In the genomic region with DNA sequence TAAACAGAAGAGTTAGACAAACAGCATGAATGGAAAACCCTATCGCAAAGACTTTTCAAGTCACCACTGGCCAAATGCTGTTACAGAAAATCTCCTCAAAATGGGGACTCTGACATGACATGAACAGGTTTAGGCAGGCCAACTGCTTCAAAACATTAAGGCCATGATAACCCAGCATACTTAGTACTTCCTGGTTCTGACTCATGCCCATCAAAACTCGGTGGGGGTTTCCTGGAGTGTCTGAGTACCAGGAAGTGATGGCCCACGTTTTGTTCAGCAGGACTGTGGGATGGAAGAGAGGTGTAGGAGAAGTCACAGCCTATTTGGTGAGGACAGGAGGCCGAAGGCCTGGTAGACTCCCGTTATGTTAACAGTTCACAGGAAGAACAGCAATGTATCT, we compare ENCODE assay signal across 18 mouse cellular contexts.
"Had no signal": no experiment of that assay in that cellular context is flagged by ENCODE, and none has a peak within 500 bp of the region (broad histone marks: within the 10 kb centered on the region; RNA-seq: fewer than 3 reads in every experiment).

No protein-coding gene starts in this region.

- H3K9ac ChIP-seq: liver, embryonic 13.5 days; midbrain, embryonic 12.5 days; midbrain, embryonic 15.5 days; neural tube, embryonic 12.5 days; neural tube, embryonic 15.5 days; stomach, embryonic 15.5 days had no signal

- ATAC-seq: midbrain, embryonic 15.5 days had no signal

- H3K4me3 ChIP-seq: left cerebral cortex, adult 2 months; liver, embryonic 13.5 days; midbrain, embryonic 12.5 days; midbrain, embryonic 15.5 days; neural tube, embryonic 12.5 days; neural tube, embryonic 15.5 days; stomach, embryonic 15.5 days had no signal

- H3K4me2 ChIP-seq: liver, embryonic 13.5 days; midbrain, embryonic 12.5 days; midbrain, embryonic 15.5 days; neural tube, embryonic 12.5 days; neural tube, embryonic 15.5 days; stomach, embryonic 15.5 days had no signal

- DNase-seq: kidney, postnatal 10 days; kidney, postnatal 36 days; layer of hippocampus, postnatal 36 days; liver, embryonic 13.5 days; lung, adult 2 months; lung, postnatal 14 days; lung, postnatal 4 days; right cerebral cortex, adult 18-20 months; right cerebral cortex, postnatal 25 days; spleen, adult 18-20 months; thymus, adult 18-20 months; thymus, postnatal 36 days had no signal

- H3K27me3 ChIP-seq: liver, embryonic 13.5 days; midbrain, embryonic 12.5 days; midbrain, embryonic 15.5 days; neural tube, embryonic 12.5 days; neural tube, embryonic 15.5 days; stomach, embryonic 15.5 days had no signal

- H3K4me1 ChIP-seq: midbrain, embryonic 12.5 days; neural tube, embryonic 12.5 days; stomach, embryonic 15.5 days had no signal

- H3K9me3 ChIP-seq: liver, embryonic 13.5 days; midbrain, embryonic 12.5 days; midbrain, embryonic 15.5 days; neural tube, embryonic 12.5 days; neural tube, embryonic 15.5 days; stomach, embryonic 15.5 days had no signal

- H3K27ac ChIP-seq: left cerebral cortex, adult 2 months; liver, embryonic 13.5 days; midbrain, embryonic 12.5 days; midbrain, embryonic 15.5 days; neural tube, embryonic 12.5 days; neural tube, embryonic 15.5 days; stomach, embryonic 15.5 days had no signal
